Mouse (Mus musculus) thymus, adult 2 months (tissue): ENCODE measurements around the gene Rhof.

Experiments used
- CTCF ChIP-seq: fragments of 200-500 bp; IDR thresholded peaks from 2 replicates; pipeline ENCODE4 v1.5.1; 2012; ENCODE audit warnings: mild to moderate bottlenecking, control low read depth, low read length, moderate library complexity, borderline replicate concordance; ENCODE audit not compliant: control insufficient read depth, poor library complexity, insufficient read depth; ENCODE audit errors: extremely low read depth
- POLR2A ChIP-seq: fragments of 200-500 bp; IDR thresholded peaks from 2 replicates; pipeline ENCODE4 v1.6.1; 2012; ENCODE audit warnings: mild to moderate bottlenecking, low read length, control low read depth, moderate library complexity; ENCODE audit not compliant: control insufficient read depth, poor library complexity, insufficient read depth; ENCODE audit errors: extremely low read depth

DNA sequence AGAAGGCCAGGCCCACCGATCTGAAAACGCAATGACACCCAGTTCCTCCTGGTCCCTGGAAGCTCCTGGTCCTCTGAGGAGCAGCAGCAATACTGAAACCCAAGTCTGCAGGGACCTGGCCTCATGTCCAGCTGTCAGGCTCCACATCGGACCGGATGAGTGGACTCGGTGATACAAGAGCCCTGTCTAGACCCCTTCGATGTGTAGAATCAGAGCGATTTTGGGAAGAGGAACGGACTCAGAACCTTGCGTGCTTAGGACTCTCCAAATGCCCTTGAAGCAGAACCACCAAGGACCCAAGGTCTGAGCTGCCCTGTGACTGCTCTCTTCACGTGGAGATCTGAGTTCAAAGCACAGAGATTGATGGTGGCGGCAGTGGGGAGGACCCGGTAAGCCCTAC is 64.4 kb downstream of the Rhof start, which contains the start of gene Tmem120b:
- TF ChIP-seq CTCF (no peak), POLR2A (no peak)
